Mouse (Mus musculus) spleen, adult 2 months (tissue): Measurements from ENCODE around the gene Arhgef40. TPM values are rescaled to one million over a fixed set of nuclear protein-coding genes. Genes with fewer than 3 reads are reported as not detected.

Source experiments
- DNase-seq, 2 experiments: peaks; one replicate each; pipeline versions ENCODE4 v3.0.0 to v3.0.0-alpha.2; 2012 to 2021; ENCODE audit warnings: low spot score in 2 of 2, low read depth in 1 of 2
- H3K27ac ChIP-seq: fragments of 200-500 bp; 2 replicates; pipeline ENCODE4 v1.5.1; 2012; ENCODE audit warnings: low read length, inconsistent platforms; ENCODE audit not compliant: insufficient read depth
- H3K27me3 ChIP-seq: fragments of 200-500 bp; 2 replicates; pipeline ENCODE4 v1.6.1; 2012; ENCODE audit warnings: mild to moderate bottlenecking, moderate library complexity, low read length, inconsistent platforms; ENCODE audit not compliant: control insufficient read depth, insufficient read depth
- H3K36me3 ChIP-seq: fragments of 200-500 bp; 2 replicates; pipeline ENCODE4 v1.6.1; 2012; ENCODE audit warnings: mild to moderate bottlenecking, low read length, inconsistent platforms; ENCODE audit not compliant: control insufficient read depth, insufficient read depth
- H3K4me1 ChIP-seq: fragments of 200-500 bp; 2 replicates; pipeline ENCODE4 v1.6.1; 2011; ENCODE audit warnings: inconsistent platforms; ENCODE audit not compliant: control insufficient read depth, insufficient read depth, insufficient read length
- H3K4me3 ChIP-seq: fragments of 200-500 bp; 2 replicates; pipeline ENCODE4 v1.5.1; 2011; ENCODE audit warnings: mild to moderate bottlenecking, inconsistent platforms; ENCODE audit not compliant: insufficient read depth, insufficient read length; ENCODE audit errors: extremely low read depth
- CTCF ChIP-seq: fragments of 200-500 bp; IDR thresholded peaks from 2 replicates; pipeline ENCODE4 v1.5.1; 2011; ENCODE audit warnings: mild to moderate bottlenecking, inconsistent platforms; ENCODE audit not compliant: insufficient read depth, insufficient read length, insufficient replicate concordance; ENCODE audit errors: extremely low read depth
- POLR2A ChIP-seq: fragments of 200-500 bp; IDR thresholded peaks from 2 replicates; pipeline ENCODE4 v1.6.1; 2011; ENCODE audit warnings: low read depth, low read length, inconsistent platforms
- WGBS: fragments of 180-500 bp; shearing (Covaris S2); methylation state at CpG from one replicate; pipeline ENCODE4 v1.1.7; 2018; 5-methylcytosine and 5-hydroxymethylcytosine counted together
- polyA plus RNA-seq: library from polyadenylated mRNA; depleted of rRNA; stranded (reverse); fragments of >200 nt; gene quantifications from 2 replicates; pipeline ENCODE4 v1.2.3, GENCODE M21; 2012

The Arhgef40 gene
- polyA plus RNA-seq, 1 experiment = 19.3 TPM

GRCm38 (mm10) chr14:52009841-52010240 lies 25.3 kb downstream of the Arhgef40 start:
- Histone ChIP-seq H3K27ac (no peak overlapping the region), H3K36me3 (no peaks in the 10 kb centered on the region), H3K27me3 (no peaks in the 10 kb centered on the region), H3K4me3 (no peak overlapping the region), H3K4me1 (peaks cover 4% of the 10 kb centered on the region)
- 95% methylated on average over 6 of the region's 6 CpGs for WGBS
- DNase-seq = no peak
- no peak for TF ChIP-seq POLR2A

- no peaks in the 10 kb centered on the region for H3K36me3 ChIP-seq
- H3K27ac ChIP-seq = no peak overlapping the region
- H3K27me3 ChIP-seq = no peaks in the 10 kb centered on the region
- H3K4me3 ChIP-seq = no peak overlapping the region
- WGBS = 87% methylated on average over 9 of the region's 9 CpGs
- DNase-seq = no peak
- peaks cover 6% of the 10 kb centered on the region for H3K4me1 ChIP-seq
- TF ChIP-seq POLR2A = no peak
- TF ChIP-seq CTCF = no peak
Measured at GRCm38 (mm10) chr14:52010446-52011111, 26.1 kb downstream of the Arhgef40 start.

GRCm38 (mm10) chr14:52011683-52012082 lies 27.2 kb downstream of the Arhgef40 start:
- no peak for DNase-seq
- no peaks in the 10 kb centered on the region for H3K27me3 ChIP-seq
- H3K4me1 ChIP-seq = peaks cover 11% of the 10 kb centered on the region
- H3K4me3 ChIP-seq = no peak overlapping the region
- TF ChIP-seq POLR2A = no peak
- no peak for TF ChIP-seq CTCF
- WGBS = 78% methylated on average over 1 of the region's 1 CpGs
- H3K36me3 ChIP-seq = no peaks in the 10 kb centered on the region
- H3K27ac ChIP-seq = no peak overlapping the region

GRCm38 (mm10) chr14:52012085-52012484 lies 27.6 kb downstream of the Arhgef40 start:
- H3K27me3 ChIP-seq = no peaks in the 10 kb centered on the region
- no peaks in the 10 kb centered on the region for H3K36me3 ChIP-seq
- H3K27ac ChIP-seq = no peak overlapping the region
- TF ChIP-seq POLR2A = no peak
- no peak for TF ChIP-seq CTCF
- DNase-seq = no peak
- no peak overlapping the region for H3K4me3 ChIP-seq
- peaks cover 11% of the 10 kb centered on the region for H3K4me1 ChIP-seq
- 80% methylated on average over 4 of the region's 4 CpGs for WGBS

- Histone ChIP-seq H3K27ac (no peak overlapping the region), H3K4me3 (no peak overlapping the region), H3K36me3 (no peaks in the 10 kb centered on the region), H3K27me3 (no peaks in the 10 kb centered on the region), H3K4me1 (peaks cover 11% of the 10 kb centered on the region)
- WGBS = 90% methylated on average over 5 of the region's 5 CpGs
- TF ChIP-seq POLR2A = no peak
- TF ChIP-seq CTCF = no peak
- DNase-seq = no peak
Measured at GRCm38 (mm10) chr14:52012553-52012952, 28.0 kb downstream of the Arhgef40 start.

GRCm38 (mm10) chr14:52013021-52013610 lies 28.6 kb downstream of the Arhgef40 start:
- DNase-seq = no peak
- no peak for TF ChIP-seq CTCF
- no peak for TF ChIP-seq POLR2A
- WGBS = 88% methylated on average over 8 of the region's 8 CpGs
- H3K27me3 ChIP-seq = no peaks in the 10 kb centered on the region
- no peak overlapping the region for H3K4me3 ChIP-seq
- H3K27ac ChIP-seq = no peak overlapping the region
- no peaks in the 10 kb centered on the region for H3K36me3 ChIP-seq
- H3K4me1 ChIP-seq = peaks cover 11% of the 10 kb centered on the region

GRCm38 (mm10) chr14:52013771-52014219 lies 29.3 kb downstream of the Arhgef40 start:
- H3K27me3 ChIP-seq = no peaks in the 10 kb centered on the region
- WGBS = 7% methylated on average over 20 of the region's 24 CpGs
- H3K4me3 ChIP-seq = peak overlapping the region; percentile 50; the same call in 1 of the 2 replicates
- H3K27ac ChIP-seq = 0 out of 2 replicates have a peak overlapping the region, but pooled peaks have one; percentile 4
- DNase-seq = no peak
- no peaks in the 10 kb centered on the region for H3K36me3 ChIP-seq
- TF ChIP-seq POLR2A (no peak), CTCF (no peak)
- peaks cover 11% of the 10 kb centered on the region for H3K4me1 ChIP-seq
